Mouse (Mus musculus): ENCODE data around the gene Lcn12. TPM values are rescaled to one million over a fixed set of nuclear protein-coding genes. Genes with fewer than 3 reads are reported as not detected.

The Lcn12 gene
- polyA plus RNA-seq, 1 experiment from 2014 or later, result not detected

DNA sequence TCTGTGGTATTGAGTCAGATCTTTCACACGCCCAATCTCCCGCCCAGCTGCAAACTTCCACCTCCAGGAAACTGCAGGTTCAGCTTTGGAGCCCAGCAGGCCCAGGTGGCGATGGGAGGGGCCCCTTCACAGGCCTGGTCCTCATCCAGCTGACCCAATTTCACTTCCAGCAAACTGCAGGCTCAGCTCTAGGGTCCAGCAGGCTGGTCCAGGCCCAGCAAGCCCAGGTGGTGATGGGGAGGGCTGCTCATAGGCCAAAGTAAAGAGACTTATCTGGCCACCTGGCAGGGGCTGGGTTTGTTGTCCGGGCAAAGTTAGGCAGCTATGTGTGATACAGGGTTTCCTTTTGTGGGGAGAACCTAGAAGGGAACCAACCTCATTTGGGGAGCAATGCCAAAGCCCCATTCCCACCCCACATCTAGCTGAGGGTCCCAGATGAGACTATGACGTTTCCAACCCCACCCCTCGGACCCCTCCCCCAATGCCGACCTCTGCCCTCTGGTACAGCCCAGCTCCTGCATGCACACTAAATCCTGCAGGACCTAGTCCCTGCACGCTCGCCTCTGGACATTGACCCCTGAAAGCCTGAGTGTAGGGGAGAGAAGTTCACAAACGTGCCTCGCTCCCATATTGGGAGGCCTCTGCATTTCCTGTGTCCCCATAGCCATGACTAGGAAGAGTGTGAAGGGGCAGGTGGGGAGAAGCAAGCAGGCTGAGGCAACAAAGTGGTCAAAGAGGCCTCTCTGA is 8.6 kb downstream of the Lcn12 start:
- no peaks in the 10 kb centered on the region for H3K36me3 ChIP-seq (ENCODE audit: insufficient read depth, low read length)
- no peaks in the 10 kb centered on the region for H3K4me1 ChIP-seq (replicated peaks; ENCODE audit: insufficient read depth, low read length)
- no peak overlapping the region for H3K9ac ChIP-seq (ENCODE audit: low read depth, low read length)
- no peak overlapping the region for H3K4me2 ChIP-seq (ENCODE audit: low read length)
- H3K4me3 ChIP-seq (replicated peaks; ENCODE audit: low read depth, low read length), result no peak overlapping the region
- H3K27ac ChIP-seq, result no peak overlapping the region
- DNase-seq (ENCODE audit: low spot score) (no peak), ATAC-seq (replicated peaks; ENCODE audit: low FRiP score, low read depth) (0 out of 2 replicates have a peak, but pooled peaks have one; percentile 50)
- no peak for TF ChIP-seq CTCF (IDR thresholded peaks at IDR 0.05; ENCODE audit: low read depth)
- no peaks in the 10 kb centered on the region; the same call in 1 of the 2 replicates for H3K27me3 ChIP-seq (ENCODE audit: insufficient read depth, low read length)
- no peaks in the 10 kb centered on the region for H3K9me3 ChIP-seq (replicated peaks; ENCODE audit: low read length)
- 58% methylated on average over 11 of the region's 11 CpGs for WGBS

DNA sequence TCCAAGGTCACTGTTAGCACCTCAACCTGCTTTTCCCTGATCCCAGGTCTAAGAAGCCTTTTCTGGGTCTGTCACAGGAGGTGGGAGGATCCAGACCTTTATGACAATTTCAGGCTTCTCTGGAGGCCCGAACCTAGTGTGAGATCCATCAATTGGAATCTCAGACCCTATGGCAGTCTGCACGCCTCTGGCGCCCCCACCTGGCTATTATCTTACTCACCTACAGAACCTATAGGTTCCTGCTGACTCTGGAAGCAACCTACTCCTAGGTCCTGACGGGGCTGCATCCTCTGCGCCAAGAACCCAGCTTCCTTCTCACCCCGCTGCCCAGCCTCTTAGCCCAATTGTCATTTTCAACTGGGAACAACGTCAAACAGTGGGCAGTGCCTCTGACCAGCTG is 10.7 kb downstream of the Lcn12 start:
- Histone ChIP-seq H3K27ac (no peak overlapping the region), H3K4me2 (ENCODE audit: low read length) (no peak overlapping the region), H3K4me3 (replicated peaks; ENCODE audit: low read depth, low read length) (no peak overlapping the region), H3K36me3 (ENCODE audit: insufficient read depth, low read length) (no peaks in the 10 kb centered on the region), H3K27me3 (ENCODE audit: insufficient read depth, low read length) (no peaks in the 10 kb centered on the region; the same call in 1 of the 2 replicates), H3K9me3 (replicated peaks; ENCODE audit: low read length) (no peaks in the 10 kb centered on the region), H3K9ac (ENCODE audit: low read depth, low read length) (no peak overlapping the region), H3K4me1 (replicated peaks; ENCODE audit: insufficient read depth, low read length) (no peaks in the 10 kb centered on the region)
- no peak for ATAC-seq (replicated peaks; ENCODE audit: low FRiP score, low read depth)
- TF ChIP-seq CTCF (IDR thresholded peaks at IDR 0.05; ENCODE audit: low read depth), result peak; percentile 62
- WGBS, result 24% methylated on average over 7 of the region's 7 CpGs
- peak; percentile 24 for DNase-seq (ENCODE audit: low spot score)

DNA sequence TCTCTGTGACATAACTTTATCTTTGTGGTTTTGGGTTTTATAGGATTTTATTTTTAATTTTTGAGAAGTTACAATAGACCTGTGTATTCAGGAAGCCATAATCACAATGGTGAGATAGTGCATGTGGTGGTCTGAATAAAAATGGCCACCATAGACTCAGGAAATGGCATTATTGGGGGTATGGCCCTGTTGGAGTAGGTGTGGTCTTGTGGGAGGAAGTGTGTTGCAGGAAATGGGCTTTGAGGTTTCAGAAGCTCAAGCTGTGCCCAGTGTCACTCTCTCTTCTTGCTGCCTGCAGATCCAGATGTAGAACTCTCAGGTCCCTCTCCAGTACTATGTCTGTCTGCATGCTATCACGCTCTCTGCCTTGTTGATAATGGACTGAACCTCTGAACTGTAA is 13.2 kb downstream of the Lcn12 start:
- no peaks in the 10 kb centered on the region for H3K27me3 ChIP-seq (ENCODE audit: insufficient read depth, low read length)
- no peak for TF ChIP-seq CTCF (IDR thresholded peaks at IDR 0.05; ENCODE audit: low read depth)
- ATAC-seq (replicated peaks; ENCODE audit: low FRiP score, low read depth) (no peak), DNase-seq (ENCODE audit: low spot score) (no peak)
- no peak overlapping the region for H3K4me2 ChIP-seq (ENCODE audit: low read length)
- H3K4me3 ChIP-seq (replicated peaks; ENCODE audit: low read depth, low read length), result no peak overlapping the region
- H3K9ac ChIP-seq (ENCODE audit: low read depth, low read length), result no peak overlapping the region
- H3K4me1 ChIP-seq (replicated peaks; ENCODE audit: insufficient read depth, low read length), result no peaks in the 10 kb centered on the region
- no peaks in the 10 kb centered on the region for H3K36me3 ChIP-seq (ENCODE audit: insufficient read depth, low read length)
- H3K9me3 ChIP-seq (replicated peaks; ENCODE audit: low read length), result no peaks in the 10 kb centered on the region
- 76% methylated on average over 1 of the region's 1 CpGs for WGBS
- H3K27ac ChIP-seq, result no peak overlapping the region

DNA sequence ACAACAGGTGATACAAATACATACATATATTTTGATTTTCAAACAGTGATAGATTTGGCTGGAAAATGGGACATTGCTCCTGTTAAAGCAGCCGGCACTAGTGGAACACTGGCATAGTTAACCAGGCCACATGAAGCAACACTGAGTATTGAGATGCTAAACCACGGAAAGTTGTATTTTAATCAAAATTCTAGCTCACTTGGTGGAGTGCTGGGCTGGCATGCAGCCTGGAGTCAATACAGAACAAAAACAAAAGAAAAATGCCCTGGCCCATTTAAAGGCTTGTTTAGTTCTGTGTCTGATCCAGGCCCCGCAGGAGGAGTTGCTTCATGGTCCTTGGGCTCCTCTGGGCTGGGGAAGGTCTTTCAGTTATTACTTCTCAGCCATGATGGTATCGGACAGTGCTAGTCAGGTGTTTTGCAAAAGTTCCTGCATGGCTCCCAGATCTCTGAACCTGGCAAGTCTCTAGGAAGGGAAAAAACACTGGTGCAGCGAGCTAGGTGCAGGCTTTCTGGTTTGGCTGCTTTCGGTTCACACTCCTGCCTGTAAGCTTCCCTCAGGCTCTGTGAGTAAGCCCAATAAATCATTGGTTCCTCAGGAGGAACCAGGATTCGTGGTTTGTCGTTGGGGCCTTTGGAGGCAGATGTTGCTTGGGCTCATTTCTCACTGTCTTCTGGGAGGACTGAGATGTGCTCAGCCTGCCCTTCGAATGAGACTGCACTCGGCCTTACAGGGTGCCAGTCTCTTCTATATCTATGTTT is 14.0 kb downstream of the Lcn12 start:
- H3K9me3 ChIP-seq (replicated peaks; ENCODE audit: low read length), result no peaks in the 10 kb centered on the region
- H3K4me3 ChIP-seq (replicated peaks; ENCODE audit: low read depth, low read length), result no peak overlapping the region
- H3K36me3 ChIP-seq (ENCODE audit: insufficient read depth, low read length), result no peaks in the 10 kb centered on the region
- no peaks in the 10 kb centered on the region for H3K27me3 ChIP-seq (ENCODE audit: insufficient read depth, low read length)
- H3K9ac ChIP-seq (ENCODE audit: low read depth, low read length), result no peak overlapping the region
- no peak overlapping the region for H3K4me2 ChIP-seq (ENCODE audit: low read length)
- ATAC-seq (replicated peaks; ENCODE audit: low FRiP score, low read depth), result no peak
- DNase-seq (ENCODE audit: low spot score), result no peak
- 54% methylated on average over 10 of the region's 10 CpGs for WGBS
- TF ChIP-seq CTCF (IDR thresholded peaks at IDR 0.05; ENCODE audit: low read depth), result no peak
- H3K4me1 ChIP-seq (replicated peaks; ENCODE audit: insufficient read depth, low read length), result no peaks in the 10 kb centered on the region
- H3K27ac ChIP-seq, result no peak overlapping the region

GRCm38 (mm10) chr2:25477967-25478675 is 15.6 kb downstream of the Lcn12 start:
- no peaks in the 10 kb centered on the region for H3K36me3 ChIP-seq (ENCODE audit: insufficient read depth, low read length)
- WGBS, result 75% methylated on average over 3 of the region's 3 CpGs
- H3K9ac ChIP-seq (ENCODE audit: low read depth, low read length), result no peak overlapping the region
- DNase-seq (ENCODE audit: low spot score) (no peak), ATAC-seq (replicated peaks; ENCODE audit: low FRiP score, low read depth) (no peak)
- H3K4me1 ChIP-seq (replicated peaks; ENCODE audit: insufficient read depth, low read length), result no peaks in the 10 kb centered on the region
- no peak overlapping the region for H3K27ac ChIP-seq
- H3K9me3 ChIP-seq (replicated peaks; ENCODE audit: low read length), result no peaks in the 10 kb centered on the region
- TF ChIP-seq CTCF (IDR thresholded peaks at IDR 0.05; ENCODE audit: low read depth), result no peak
- no peak overlapping the region for H3K4me3 ChIP-seq (replicated peaks; ENCODE audit: low read depth, low read length)
- H3K27me3 ChIP-seq (ENCODE audit: insufficient read depth, low read length), result no peaks in the 10 kb centered on the region
- H3K4me2 ChIP-seq (ENCODE audit: low read length), result no peak overlapping the region

DNA sequence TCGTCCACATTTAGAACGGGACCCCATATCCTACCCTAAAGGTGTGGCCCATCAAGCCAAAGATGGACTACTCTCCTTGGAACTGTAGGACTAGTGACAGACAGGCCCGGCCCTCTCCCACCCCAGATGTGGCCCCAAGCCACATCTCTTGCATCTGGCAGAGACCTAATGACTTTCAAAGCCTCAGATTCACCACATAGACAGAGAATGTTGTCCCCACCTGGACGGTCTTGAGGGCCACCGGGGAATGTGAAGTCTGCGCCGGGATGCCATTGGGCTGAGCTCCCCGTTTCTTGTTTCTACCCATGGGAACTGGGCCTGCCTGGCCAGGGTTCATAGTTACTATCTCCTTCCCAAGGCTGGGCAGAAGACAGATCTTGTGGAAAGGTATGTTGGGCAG is 16.2 kb downstream of the Lcn12 start:
- H3K27ac ChIP-seq, result no peak overlapping the region
- no peak overlapping the region for H3K9ac ChIP-seq (ENCODE audit: low read depth, low read length)
- no peaks in the 10 kb centered on the region for H3K27me3 ChIP-seq (ENCODE audit: insufficient read depth, low read length)
- H3K4me1 ChIP-seq (replicated peaks; ENCODE audit: insufficient read depth, low read length), result no peaks in the 10 kb centered on the region
- H3K9me3 ChIP-seq (replicated peaks; ENCODE audit: low read length), result no peaks in the 10 kb centered on the region
- WGBS, result 87% methylated on average over 8 of the region's 8 CpGs
- ATAC-seq (replicated peaks; ENCODE audit: low FRiP score, low read depth) (no peak), DNase-seq (ENCODE audit: low spot score) (no peak)
- H3K4me3 ChIP-seq (replicated peaks; ENCODE audit: low read depth, low read length), result no peak overlapping the region
- no peak for TF ChIP-seq CTCF (IDR thresholded peaks at IDR 0.05; ENCODE audit: low read depth)
- H3K4me2 ChIP-seq (ENCODE audit: low read length), result no peak overlapping the region
- no peaks in the 10 kb centered on the region for H3K36me3 ChIP-seq (ENCODE audit: insufficient read depth, low read length)

Measured in kidney, postnatal 0 days (tissue).